Mouse (Mus musculus): ENCODE results near the gene Mtfmt. TPM values are rescaled to one million over a fixed set of nuclear protein-coding genes. Genes with fewer than 3 reads are reported as not detected.

The Mtfmt gene
- total RNA-seq, 2 experiments from 2014 or later: 4.7 to 6.5 TPM

Other genes with a start within 250 kb of the Mtfmt start
- gene Parp16, start 240.4 kb upstream of the Mtfmt start, total RNA-seq (2021): 1 to 10 TPM; 3.6 to 3.7 TPM
- 10 to 100 TPM; 20.6 to 30.0 TPM for gene Cilp, start 170.6 kb upstream of the Mtfmt start, total RNA-seq (2021)
- 10 to 100 TPM; 61.6 to 63.1 TPM for gene Clpx, start 141.5 kb upstream of the Mtfmt start, total RNA-seq (2021)
- 10 to 100 TPM; 14.6 to 22.2 TPM for gene Pdcd7, start 89.7 kb upstream of the Mtfmt start, total RNA-seq (2021)
- gene Ubap1l, start 74.7 kb upstream of the Mtfmt start, total RNA-seq (2021): under 1 TPM; 0.64 to 0.71 TPM
- 10 to 100 TPM; 10.7 to 11.6 TPM for gene Kbtbd13, start 44.1 kb upstream of the Mtfmt start, total RNA-seq (2021)
- 1 to 10 TPM; 2.5 to 3.7 TPM for gene Rasl12, start 37.3 kb upstream of the Mtfmt start, total RNA-seq (2021)
- not detected for gene Slc51b, start 12.8 kb upstream of the Mtfmt start, total RNA-seq (2021)
- 1 to 10 TPM; 5.5 to 9.1 TPM for gene Spg21, start 25.2 kb downstream of the Mtfmt start, total RNA-seq (2021)
- gene Ankdd1a, start 84.4 kb downstream of the Mtfmt start, total RNA-seq (2021): not detected
- gene Plekho2, start 144.3 kb downstream of the Mtfmt start, total RNA-seq (2021): 1 to 10 TPM; 2.2 to 5.4 TPM
- not detected for gene Pif1, start 151.4 kb downstream of the Mtfmt start, total RNA-seq (2021)
- 1 to 10 TPM; 1.5 to 2.3 TPM for gene Rbpms2, start 193.9 kb downstream of the Mtfmt start, total RNA-seq (2021)
- 100 to 1,000 TPM; 223 to 247 TPM for gene Oaz2, start 232.2 kb downstream of the Mtfmt start, total RNA-seq (2021)